Mouse (Mus musculus): Measurements from ENCODE around the gene Nexn. TPM values are rescaled to one million over a fixed set of nuclear protein-coding genes. Genes with fewer than 3 reads are reported as not detected.

Gene Nexn
- polyA plus RNA-seq, 1 experiment: not detected

DNA sequence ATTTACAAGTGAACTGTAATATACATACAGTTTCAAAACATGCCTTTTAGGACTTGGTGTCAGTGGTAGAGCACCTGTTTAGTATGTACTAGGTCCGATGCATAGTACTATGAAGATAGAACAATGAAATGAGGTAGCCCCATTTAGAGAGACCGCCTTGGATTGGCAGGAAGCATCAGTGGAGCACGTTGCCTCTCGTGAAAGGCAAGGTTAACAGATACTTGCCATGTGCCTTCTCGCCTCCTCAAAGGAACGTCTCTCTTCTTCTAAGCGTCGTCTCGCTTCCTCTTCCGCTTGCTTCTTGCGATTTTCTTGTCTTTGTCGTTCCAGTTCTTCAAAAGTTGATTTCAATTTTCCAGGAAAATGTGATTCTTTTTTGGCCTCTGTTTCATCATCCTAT lies 18.4 kb downstream of the Nexn start:
- H3K9me3 ChIP-seq: no peaks in the 10 kb centered on the region
- H3K36me3 ChIP-seq (replicated peaks; ENCODE audit: low read length): peaks cover 5% of the 10 kb centered on the region
- no peak for TF ChIP-seq FLI1 (IDR thresholded peaks at IDR 0.05; ENCODE audit: low read length)
- TF ChIP-seq GATA1 (IDR thresholded peaks at IDR 0.05; ENCODE audit: borderline replicate concordance, low read length): no peak
- H3K4me3 ChIP-seq (replicated peaks): no peak overlapping the region
- no peaks in the 10 kb centered on the region for H3K27me3 ChIP-seq (replicated peaks)
- H3K4me1 ChIP-seq: peaks cover 11% of the 10 kb centered on the region

DNA sequence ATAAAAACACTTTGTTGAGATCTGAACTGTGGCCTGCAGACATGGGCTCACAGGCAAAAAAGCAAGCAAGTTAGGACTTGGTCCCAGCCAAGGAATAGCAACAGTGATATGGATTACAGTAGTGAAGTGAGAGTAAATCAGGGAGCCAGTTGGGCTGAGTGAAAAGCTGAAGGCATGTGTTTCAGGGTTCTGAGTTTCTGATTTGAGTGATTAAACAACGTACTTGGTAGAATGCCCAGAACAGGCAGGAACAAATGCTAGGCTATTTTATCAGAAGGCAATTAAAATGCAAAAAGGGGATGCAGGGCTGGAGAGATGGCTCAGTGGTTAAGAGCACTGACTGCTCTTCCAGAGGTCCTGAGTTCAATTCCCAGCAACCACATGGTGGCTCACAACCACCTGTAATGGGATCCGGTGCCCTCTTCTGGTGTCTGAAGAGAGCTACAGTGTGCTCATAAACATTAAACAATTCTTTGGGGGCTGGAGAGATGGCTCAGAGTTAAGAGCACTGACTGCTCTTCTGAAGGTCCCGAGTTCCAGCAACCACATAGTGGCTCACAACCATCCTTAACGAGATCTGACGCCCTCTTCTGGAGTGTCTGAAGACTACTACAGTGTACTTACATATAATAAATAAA lies 20.8 kb downstream of the Nexn start:
- no peaks in the 10 kb centered on the region for H3K9me3 ChIP-seq
- TF ChIP-seq FLI1 (IDR thresholded peaks at IDR 0.05; ENCODE audit: low read length): no peak
- no peak for TF ChIP-seq GATA1 (IDR thresholded peaks at IDR 0.05; ENCODE audit: borderline replicate concordance, low read length)
- H3K4me1 ChIP-seq: peaks cover 22% of the 10 kb centered on the region
- H3K36me3 ChIP-seq (replicated peaks; ENCODE audit: low read length): peaks cover 19% of the 10 kb centered on the region
- no peak overlapping the region for H3K4me3 ChIP-seq (replicated peaks)
- H3K27me3 ChIP-seq (replicated peaks): no peaks in the 10 kb centered on the region

DNA sequence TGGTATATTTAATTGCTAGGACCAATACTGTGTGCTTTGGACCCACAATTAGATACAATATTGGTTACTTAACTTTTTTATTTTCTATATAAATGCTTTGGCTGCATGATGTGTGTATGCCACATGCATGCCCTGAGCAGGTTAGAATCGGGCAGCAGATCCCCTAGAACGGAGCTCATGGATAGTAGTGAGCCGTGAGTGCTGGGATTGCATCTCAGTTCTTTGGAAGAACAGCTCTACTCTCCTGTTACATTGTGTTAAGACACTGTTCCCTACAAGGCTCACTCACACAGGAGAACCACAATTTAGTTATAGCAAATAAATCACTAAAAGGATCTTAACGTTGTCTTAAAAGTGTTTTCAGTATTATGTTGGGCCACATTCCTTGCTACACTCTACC lies 22.8 kb downstream of the Nexn start:
- peaks cover 38% of the 10 kb centered on the region for H3K36me3 ChIP-seq (replicated peaks; ENCODE audit: low read length)
- H3K4me1 ChIP-seq: peaks cover 26% of the 10 kb centered on the region
- no peaks in the 10 kb centered on the region for H3K9me3 ChIP-seq
- TF ChIP-seq GATA1 (IDR thresholded peaks at IDR 0.05; ENCODE audit: borderline replicate concordance, low read length) (no peak), FLI1 (IDR thresholded peaks at IDR 0.05; ENCODE audit: low read length) (no peak)
- H3K4me3 ChIP-seq (replicated peaks): no peak overlapping the region
- H3K27me3 ChIP-seq (replicated peaks): no peaks in the 10 kb centered on the region

DNA sequence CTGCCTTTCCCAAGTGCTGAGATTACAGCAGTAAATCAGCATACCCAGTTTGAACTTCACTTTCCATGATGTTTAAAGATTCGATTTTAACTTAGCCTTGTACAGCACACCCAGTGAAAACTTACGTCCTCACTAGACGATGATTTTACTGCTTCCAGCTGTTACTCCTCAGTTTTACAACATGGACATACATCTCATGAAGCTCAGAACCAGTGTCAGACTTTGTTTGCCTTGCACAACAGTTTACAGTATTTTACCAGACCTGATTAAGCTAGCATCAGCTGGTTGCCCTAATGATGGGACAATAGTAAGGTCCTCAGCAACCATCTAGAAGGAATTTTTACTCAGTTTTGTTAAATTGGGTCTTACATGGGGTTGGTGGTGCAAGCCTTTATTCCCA lies 25.1 kb downstream of the Nexn start:
- H3K4me1 ChIP-seq: peaks cover 31% of the 10 kb centered on the region
- TF ChIP-seq GATA1 (IDR thresholded peaks at IDR 0.05; ENCODE audit: borderline replicate concordance, low read length): no peak
- no peak for TF ChIP-seq FLI1 (IDR thresholded peaks at IDR 0.05; ENCODE audit: low read length)
- no peaks in the 10 kb centered on the region for H3K9me3 ChIP-seq
- H3K4me3 ChIP-seq (replicated peaks): no peak overlapping the region
- peaks cover 54% of the 10 kb centered on the region for H3K36me3 ChIP-seq (replicated peaks; ENCODE audit: low read length)
- no peaks in the 10 kb centered on the region for H3K27me3 ChIP-seq (replicated peaks)

DNA sequence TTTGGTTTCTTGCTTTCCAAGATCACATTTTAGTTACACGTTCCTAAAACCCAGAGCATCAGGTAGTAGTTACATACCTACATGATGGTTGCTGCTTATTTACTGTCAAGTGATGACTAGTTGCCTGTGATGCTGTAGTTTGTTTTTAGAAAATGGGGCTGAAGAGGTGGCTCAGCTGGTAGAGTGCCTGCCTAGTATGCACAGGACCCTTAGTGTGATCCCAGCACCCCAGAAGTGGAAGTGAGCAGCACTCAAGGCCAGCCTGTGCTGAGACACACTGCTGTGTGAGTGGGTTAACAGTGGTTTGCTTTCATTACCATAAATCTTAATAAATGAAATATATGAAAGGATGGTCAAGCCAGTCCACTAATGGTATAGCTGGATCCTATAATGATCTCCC lies 26.6 kb downstream of the Nexn start:
- Histone ChIP-seq H3K36me3 (replicated peaks; ENCODE audit: low read length) (peaks cover 64% of the 10 kb centered on the region), H3K27me3 (replicated peaks) (no peaks in the 10 kb centered on the region), H3K4me3 (replicated peaks) (no peak overlapping the region), H3K4me1 (peaks cover 31% of the 10 kb centered on the region), H3K9me3 (no peaks in the 10 kb centered on the region)
- TF ChIP-seq FLI1 (IDR thresholded peaks at IDR 0.05; ENCODE audit: low read length) (no peak), GATA1 (IDR thresholded peaks at IDR 0.05; ENCODE audit: borderline replicate concordance, low read length) (no peak)

DNA sequence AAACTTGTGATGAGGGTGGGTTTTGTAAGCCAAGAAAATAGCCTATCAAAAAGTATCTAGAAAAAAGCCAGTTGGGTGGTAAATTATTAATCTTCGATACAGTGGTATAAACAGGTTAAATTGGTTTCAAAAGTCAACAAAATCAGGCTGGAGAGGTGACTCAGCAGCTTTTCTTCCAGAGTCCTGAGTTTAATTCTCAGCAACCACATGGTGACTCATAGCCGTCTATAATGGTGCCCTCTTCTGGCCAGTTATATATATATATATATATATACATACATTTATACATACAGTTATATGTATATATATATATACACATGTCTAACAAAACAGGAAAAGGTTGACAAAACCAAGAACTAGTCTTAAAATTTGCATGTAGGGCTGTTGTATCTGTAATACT lies 27.3 kb downstream of the Nexn start:
- peaks cover 31% of the 10 kb centered on the region for H3K4me1 ChIP-seq
- H3K9me3 ChIP-seq: no peaks in the 10 kb centered on the region
- TF ChIP-seq FLI1 (IDR thresholded peaks at IDR 0.05; ENCODE audit: low read length): no peak
- no peak for TF ChIP-seq GATA1 (IDR thresholded peaks at IDR 0.05; ENCODE audit: borderline replicate concordance, low read length)
- peaks cover 71% of the 10 kb centered on the region for H3K36me3 ChIP-seq (replicated peaks; ENCODE audit: low read length)
- no peak overlapping the region for H3K4me3 ChIP-seq (replicated peaks)
- H3K27me3 ChIP-seq (replicated peaks): no peaks in the 10 kb centered on the region

DNA sequence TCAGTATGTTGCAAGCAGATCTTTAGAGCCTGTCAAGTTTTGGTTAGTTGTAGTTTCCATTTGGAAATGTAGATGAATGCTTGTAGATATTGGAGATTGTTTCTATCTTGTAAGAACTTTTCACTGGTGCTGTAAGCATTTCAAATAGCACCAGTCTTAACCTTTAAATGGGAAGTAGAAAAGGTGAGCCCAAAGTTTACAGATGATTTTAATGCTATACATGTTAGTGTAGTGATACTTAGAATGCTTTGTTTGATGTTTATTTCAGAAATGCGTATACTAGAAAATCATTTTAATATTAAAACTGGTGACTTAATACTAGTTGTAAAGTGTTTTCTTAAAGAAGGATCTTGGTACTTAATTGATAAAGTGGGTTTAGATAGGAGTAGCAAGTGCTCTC lies 30.3 kb downstream of the Nexn start:
- no peak for TF ChIP-seq FLI1 (IDR thresholded peaks at IDR 0.05; ENCODE audit: low read length)
- no peak for TF ChIP-seq GATA1 (IDR thresholded peaks at IDR 0.05; ENCODE audit: borderline replicate concordance, low read length)
- Histone ChIP-seq H3K36me3 (replicated peaks; ENCODE audit: low read length) (peaks cover 92% of the 10 kb centered on the region), H3K4me1 (peaks cover 21% of the 10 kb centered on the region; the same call in 1 of the 2 replicates), H3K4me3 (replicated peaks) (no peak overlapping the region), H3K9me3 (no peaks in the 10 kb centered on the region), H3K27me3 (replicated peaks) (no peaks in the 10 kb centered on the region)

DNA sequence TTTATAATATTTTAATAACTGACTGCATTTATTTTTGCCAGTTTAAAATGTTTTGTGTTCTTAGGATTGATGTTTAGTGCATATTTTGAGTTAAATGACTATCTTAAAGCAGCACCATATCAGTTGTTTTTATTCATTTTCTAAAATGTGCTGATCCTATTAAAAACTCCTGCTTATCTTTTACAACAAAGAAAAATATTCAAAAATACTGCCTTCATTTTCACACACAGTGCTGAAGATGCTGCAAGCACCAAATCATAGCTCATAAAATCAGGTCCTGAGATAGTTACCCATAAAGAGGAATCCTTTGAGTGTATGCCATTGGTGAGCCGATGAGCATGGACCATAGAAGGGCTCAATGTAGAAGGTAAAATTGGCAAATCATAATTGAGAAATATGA lies 30.9 kb downstream of the Nexn start:
- peaks cover 90% of the 10 kb centered on the region for H3K36me3 ChIP-seq (replicated peaks; ENCODE audit: low read length)
- no peak overlapping the region for H3K4me3 ChIP-seq (replicated peaks)
- H3K27me3 ChIP-seq (replicated peaks): no peaks in the 10 kb centered on the region
- H3K4me1 ChIP-seq: peaks cover 21% of the 10 kb centered on the region; the same call in 1 of the 2 replicates
- TF ChIP-seq FLI1 (IDR thresholded peaks at IDR 0.05; ENCODE audit: low read length) (no peak), GATA1 (IDR thresholded peaks at IDR 0.05; ENCODE audit: borderline replicate concordance, low read length) (no peak)
- no peaks in the 10 kb centered on the region for H3K9me3 ChIP-seq

DNA sequence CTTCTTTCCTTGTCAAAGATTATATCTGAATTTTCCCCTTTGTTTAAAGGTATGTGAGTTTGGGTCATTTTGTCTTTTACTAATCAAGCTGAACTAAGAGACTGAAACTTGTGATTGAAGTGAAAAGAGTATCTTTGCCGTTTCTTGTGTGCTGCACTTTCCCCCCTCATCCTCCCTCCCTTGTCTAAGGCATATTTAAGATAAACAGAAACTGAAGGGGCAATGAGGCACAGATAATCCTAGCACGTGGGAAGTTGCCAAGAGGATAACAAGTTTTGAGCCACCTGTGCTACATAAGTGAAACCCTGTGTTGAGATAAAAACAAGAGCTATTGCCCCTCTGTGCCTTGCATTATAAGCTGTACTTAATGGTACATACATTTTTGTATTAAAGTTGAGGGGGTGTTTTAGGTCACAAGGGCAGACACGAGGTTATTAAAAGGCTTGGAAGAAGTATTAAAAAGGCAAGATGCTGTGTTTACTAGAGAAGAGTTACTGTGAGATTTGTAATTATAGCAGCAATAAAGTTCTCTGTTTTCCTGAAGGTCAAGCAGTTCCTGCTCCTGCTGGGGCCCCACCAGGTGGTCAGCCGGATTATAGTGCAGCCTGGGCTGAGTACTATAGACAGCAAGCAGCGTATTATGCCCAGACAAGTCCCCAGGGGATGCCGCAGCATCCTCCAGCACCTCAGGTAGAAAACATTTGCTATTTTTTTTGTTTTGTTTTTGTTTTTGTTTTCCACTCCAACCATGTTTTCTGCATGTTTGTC lies 34.6 kb downstream of the Nexn start:
- Histone ChIP-seq H3K4me1 (peaks cover 9% of the 10 kb centered on the region; the same call in 1 of the 2 replicates), H3K27me3 (replicated peaks) (no peaks in the 10 kb centered on the region), H3K9me3 (no peaks in the 10 kb centered on the region), H3K4me3 (replicated peaks) (no peak overlapping the region), H3K36me3 (replicated peaks; ENCODE audit: low read length) (peaks cover 98% of the 10 kb centered on the region)
- no peak for TF ChIP-seq GATA1 (IDR thresholded peaks at IDR 0.05; ENCODE audit: borderline replicate concordance, low read length)
- no peak for TF ChIP-seq FLI1 (IDR thresholded peaks at IDR 0.05; ENCODE audit: low read length)

DNA sequence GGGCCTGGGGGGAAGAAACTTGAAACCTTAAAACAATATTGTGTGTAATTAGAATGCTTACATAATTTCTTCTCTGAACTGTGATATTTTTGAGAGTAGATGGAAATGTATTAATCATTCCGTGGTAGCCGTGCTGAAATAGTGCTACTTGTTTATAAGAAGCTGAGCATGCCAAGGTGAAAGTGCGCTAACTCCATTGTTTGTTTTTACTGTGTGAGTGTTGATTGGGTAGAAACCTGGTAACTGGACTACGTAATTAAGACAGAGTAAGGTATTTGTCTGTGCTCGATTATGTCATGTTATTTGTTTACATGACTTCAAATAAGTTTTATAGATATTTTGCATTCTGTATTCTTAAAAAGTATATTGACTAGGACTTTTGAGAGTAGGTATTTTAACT lies 36.9 kb downstream of the Nexn start:
- no peak for TF ChIP-seq FLI1 (IDR thresholded peaks at IDR 0.05; ENCODE audit: low read length)
- TF ChIP-seq GATA1 (IDR thresholded peaks at IDR 0.05; ENCODE audit: borderline replicate concordance, low read length): no peak
- peaks cover 98% of the 10 kb centered on the region for H3K36me3 ChIP-seq (replicated peaks; ENCODE audit: low read length)
- no peaks in the 10 kb centered on the region for H3K27me3 ChIP-seq (replicated peaks)
- H3K9me3 ChIP-seq: no peaks in the 10 kb centered on the region
- peaks cover 9% of the 10 kb centered on the region; the same call in 1 of the 2 replicates for H3K4me1 ChIP-seq
- no peak overlapping the region for H3K4me3 ChIP-seq (replicated peaks)

Data from megakaryocyte, embryonic 14.5 days (primary cell).